Mouse (Mus musculus) CD4-positive, CD25-positive, alpha-beta regulatory T cell, adult 4 months (primary cell): ENCODE results near the gene Tada2b. TPM values are rescaled to one million over a fixed set of nuclear protein-coding genes. Genes with fewer than 3 reads are reported as not detected.

Experiments
- ATAC-seq: one replicate; pipeline ENCODE4 v1.8.0; 2017
- polyA plus RNA-seq, 2 experiments: library from polyadenylated mRNA; unstranded; fragments of 100-300 nt; shearing (Covaris generic); gene quantifications; one replicate each; pipeline ENCODE4 v1.2.1; 2017

The Tada2b gene
- polyA plus RNA-seq, 2 experiments from 2014 or later, result 3.0 to 3.9 TPM

DNA sequence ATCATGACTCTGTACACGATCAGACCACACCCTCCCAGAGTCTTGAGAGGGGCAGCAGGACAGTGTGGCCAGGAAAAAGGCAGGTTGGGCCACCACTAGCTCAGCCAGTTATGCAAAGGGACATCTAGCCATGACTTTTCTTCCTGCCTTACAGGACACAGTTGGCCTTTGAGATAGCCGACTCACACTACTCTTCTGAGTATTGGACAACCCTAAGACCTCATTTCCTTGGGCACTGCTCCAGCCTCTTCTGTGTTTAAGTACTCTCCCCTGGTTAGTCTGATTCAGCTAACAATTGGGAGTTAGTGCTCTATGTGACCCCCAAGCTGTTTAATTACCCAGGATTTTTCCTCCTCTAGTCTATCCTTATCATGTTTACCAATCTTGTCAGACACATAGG, 4.3 kb downstream of the Tada2b start:
- no peak for ATAC-seq

DNA sequence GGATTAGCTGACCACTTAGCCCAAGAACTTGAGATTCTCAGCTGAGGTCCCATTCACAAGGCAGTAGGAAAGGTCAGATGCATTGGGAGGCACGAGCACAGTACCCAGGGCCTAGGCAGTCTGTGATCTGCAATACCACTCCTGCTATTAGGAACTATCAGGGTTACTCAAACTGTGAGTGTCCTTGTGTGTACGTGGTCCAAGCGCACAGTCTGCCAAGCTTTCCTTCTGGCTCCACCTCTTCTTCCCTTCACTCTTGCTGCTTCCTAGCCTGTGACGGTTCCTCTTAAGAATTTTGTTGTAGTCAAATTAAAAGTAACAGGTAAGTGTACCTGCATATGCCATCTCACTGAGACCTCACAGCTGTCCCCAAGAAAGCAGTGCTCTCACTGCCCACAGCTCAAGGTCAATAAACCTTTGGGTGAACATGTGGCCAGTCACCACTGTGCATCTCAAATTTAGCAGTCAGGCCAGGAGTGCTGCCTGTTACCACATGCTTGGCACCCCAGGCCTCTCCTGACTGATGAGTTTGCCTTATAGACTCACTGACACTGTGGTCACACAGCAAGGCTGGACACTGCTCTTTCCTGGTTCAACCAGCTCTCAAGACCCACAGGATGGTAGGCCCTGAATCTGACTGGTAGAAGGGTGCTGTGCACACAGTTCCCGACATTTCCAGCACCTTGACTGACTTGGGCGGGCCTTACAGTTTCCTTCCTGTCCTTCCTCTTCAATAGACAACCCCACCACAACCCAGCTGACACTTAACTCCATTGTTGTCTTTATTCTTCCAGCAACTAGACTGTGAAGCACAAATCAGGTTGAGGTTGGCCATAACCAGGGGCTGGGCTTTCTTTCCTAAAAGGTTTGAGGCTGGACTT, 5.3 kb downstream of the Tada2b start:
- ATAC-seq, result no peak

DNA sequence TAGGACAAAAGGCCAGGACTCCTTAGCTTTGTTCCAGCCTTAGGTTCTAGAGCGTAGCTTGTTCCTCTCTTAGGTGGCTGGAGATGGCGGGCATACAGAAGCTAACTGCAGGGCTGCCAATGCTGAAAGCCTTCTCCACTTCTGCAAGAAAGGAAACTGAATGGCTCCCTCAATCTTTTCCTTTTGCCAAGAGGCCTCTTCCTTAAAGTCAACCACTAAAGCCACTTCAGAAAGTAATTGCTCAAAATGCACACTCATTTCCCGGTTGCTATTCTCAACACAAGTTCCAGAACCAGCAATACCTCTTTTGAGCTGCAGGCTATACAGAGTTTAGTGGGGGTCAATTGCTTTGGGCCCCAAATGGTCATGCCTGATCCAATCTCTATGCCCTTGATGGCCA, 6.6 kb downstream of the Tada2b start:
- ATAC-seq, result no peak

- peak; percentile 87 for ATAC-seq
Measured at GRCm38 (mm10) chr5:36474283-36474682, 9.8 kb downstream of the Tada2b start.

DNA sequence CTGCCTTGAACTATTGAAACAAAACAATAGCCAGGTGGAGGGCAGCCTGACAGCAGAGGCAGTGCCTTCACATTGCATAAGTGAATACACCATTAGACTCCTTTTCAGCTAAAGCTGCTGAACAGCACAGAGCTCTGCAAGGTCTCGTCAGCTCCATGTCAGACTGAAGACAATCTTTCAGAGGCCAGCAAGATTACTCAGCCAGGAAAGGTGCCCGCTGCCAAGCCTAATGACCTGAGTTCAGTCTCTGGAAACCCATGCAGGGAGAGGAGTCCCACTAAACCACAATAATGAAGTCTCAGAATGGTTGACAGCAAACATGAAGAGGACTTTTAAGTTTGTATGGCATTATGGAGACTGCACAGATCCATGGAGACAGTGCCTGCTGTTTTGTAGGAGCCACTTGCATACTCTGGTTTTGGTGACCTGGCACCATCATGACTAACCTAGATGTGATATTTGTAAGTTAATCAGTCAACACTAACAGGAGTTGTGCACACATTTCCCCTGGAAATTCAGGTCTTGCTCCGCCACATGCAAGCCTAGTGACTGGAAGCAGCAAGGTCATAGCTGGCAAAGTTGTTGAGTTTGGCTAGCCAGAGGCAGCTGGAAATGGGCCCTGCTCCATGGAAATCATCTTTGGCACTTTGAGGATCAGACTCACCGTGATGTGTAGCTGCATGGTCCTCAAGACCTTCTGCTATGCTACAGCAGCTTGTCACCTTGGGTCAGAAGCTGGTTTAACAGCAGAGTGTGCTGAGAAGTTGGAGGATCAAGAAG, 11.0 kb downstream of the Tada2b start:
- no peak for ATAC-seq

DNA sequence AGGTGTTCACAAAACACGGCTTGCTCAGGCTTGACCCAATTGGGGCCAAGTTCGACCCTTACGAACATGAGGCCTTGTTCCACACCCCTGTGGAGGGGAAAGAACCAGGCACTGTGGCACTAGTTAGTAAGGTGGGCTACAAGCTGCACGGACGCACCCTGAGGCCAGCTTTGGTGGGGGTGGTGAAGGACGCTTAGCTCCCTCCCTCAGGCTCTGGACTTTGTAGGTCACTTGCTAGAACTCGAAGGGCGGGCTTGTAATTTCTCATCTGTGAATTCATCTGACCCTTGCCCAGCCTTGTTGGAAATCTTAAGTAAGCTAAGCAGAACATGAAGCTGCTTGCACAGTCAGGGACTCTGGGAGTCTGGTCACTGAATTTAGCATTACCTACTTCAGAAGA, 12.9 kb downstream of the Tada2b start:
- ATAC-seq, result no peak

- ATAC-seq, result no peak
Measured at GRCm38 (mm10) chr5:36465889-36466288, 18.2 kb downstream of the Tada2b start.

DNA sequence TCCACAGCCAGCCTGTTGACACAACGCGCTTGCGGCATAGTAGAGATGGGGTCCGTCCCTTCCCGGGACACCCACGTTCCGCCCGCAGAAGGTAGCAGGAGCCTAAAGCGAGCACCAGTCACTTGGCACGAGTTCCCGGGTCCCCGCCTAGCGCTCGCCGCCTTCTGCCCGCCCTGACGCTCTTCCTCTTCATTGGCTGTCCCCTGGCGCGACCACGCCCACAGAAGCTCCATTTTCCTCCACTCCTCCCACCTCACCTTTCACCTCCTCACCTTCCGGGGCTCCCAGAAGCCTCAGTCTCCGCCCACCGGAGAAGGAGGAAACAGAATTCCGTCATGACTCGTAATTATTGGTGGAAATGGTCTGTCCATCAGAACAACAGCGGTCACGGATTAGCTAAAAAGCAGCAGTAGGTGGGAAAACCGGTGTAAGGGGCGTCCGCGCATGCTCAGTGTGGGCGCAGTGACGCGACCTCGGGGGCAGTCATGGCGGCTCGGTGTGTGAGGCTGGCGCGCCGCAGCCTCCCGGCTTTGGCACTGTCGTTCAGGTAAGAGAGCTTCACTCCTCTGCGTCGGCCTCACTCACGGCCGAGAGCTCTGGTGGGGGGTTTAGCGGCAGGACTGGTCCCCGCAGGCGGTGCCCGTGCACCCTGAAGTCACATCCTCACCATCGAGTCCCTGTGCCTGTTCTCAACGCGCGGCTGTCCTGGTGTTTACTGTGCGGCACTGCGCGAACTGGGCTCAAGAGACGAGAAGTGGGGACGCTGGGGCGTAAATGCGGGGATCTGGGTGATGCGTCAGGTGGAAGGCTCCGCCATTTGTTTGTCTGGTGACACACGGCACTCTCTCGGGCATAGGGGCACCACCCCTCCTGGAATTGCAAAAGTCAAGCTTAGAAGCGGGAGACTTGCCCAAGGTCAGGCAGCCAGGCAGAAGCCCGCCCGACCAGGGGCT, 19.1 kb downstream of the Tada2b start, which contains the start of gene Grpel1:
Gene Grpel1 (plus strand): TSS at position 290 of the 953 bp plus-strand sequence.
- peak; percentile 93 for ATAC-seq

- no peak for ATAC-seq
Measured at GRCm38 (mm10) chr5:36463391-36463790, 20.7 kb downstream of the Tada2b start.

GRCm38 (mm10) chr5:36462810-36463209, 21.3 kb downstream of the Tada2b start:
- ATAC-seq, result peak; percentile 18

- ATAC-seq, result no peak
Measured at GRCm38 (mm10) chr5:36461231-36461630, 22.9 kb downstream of the Tada2b start.

DNA sequence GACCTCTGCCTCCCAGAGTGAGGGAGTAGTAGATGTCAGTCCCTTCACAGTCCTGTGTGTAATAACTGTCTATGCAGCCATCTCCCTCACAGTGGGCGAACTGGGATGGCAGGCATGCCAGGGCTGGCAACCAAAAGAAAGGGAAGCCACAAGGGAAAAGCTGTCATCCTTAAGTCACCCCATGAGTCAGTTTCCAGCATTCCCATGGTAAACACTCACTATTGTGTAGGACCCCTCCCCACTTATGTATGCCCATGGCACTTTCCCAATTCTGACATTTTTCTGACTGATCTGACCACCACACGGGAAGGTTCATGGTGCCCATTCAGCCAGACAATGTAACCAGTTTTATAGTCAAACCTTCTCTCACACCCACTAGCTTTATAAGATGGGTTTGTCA, 23.4 kb downstream of the Tada2b start:
- ATAC-seq, result no peak

DNA sequence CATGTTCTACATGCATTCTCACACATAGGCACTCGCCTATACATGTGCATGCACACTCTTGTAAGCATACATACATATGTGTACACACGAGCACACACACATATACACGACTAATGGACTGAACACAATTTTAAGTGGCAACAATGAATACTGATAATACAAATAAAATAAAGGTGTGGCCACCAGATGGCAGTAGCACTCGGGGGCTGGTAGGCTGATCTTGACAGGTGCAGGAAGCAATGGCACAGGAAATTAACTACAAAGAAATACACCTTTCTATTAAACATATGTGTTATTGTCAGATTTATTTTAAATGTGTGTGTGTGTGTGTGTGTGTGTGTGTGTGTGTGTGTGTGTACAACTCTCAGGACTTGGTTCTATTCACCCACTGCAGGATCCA, 25.2 kb downstream of the Tada2b start:
- peak; percentile 53 for ATAC-seq

GRCm38 (mm10) chr5:36457706-36458105, 26.4 kb downstream of the Tada2b start:
- ATAC-seq, result no peak

GRCm38 (mm10) chr5:36452821-36453220, 31.3 kb downstream of the Tada2b start:
- no peak for ATAC-seq

GRCm38 (mm10) chr5:36451872-36452389, 32.2 kb downstream of the Tada2b start:
- no peak for ATAC-seq

- ATAC-seq, result no peak
Measured at GRCm38 (mm10) chr5:36451119-36451518, 33.0 kb downstream of the Tada2b start.

DNA sequence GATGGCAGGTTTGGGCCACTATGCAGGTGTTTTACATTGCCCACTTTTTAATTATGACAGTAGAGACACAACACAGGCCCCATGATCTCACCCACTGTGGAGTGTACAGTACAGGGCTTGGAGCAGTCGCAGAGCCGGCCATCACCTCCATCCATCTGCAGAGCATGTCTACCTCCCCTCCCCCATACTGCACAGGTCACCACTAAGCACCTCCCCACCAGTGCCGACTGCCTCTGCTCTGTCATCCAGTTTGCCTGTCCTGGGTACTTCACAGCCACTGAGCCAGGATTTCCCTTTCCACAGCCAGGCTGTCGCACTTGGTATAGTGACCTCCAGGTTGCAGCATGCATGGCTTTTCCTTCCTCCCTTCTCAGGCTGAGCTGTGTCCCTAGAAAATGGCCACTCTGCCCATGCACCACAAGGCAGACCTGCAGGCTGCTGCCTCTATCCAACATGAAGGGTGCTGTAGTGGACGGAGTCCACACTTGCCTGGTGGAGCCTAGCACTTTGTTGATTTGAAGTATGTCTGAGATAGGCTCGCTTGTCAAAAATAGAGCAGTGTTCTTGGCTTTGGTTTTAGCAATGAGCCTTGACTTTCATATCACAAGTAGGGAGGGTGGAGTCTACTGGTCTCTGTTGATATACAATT, 34.3 kb downstream of the Tada2b start:
- no peak for ATAC-seq

DNA sequence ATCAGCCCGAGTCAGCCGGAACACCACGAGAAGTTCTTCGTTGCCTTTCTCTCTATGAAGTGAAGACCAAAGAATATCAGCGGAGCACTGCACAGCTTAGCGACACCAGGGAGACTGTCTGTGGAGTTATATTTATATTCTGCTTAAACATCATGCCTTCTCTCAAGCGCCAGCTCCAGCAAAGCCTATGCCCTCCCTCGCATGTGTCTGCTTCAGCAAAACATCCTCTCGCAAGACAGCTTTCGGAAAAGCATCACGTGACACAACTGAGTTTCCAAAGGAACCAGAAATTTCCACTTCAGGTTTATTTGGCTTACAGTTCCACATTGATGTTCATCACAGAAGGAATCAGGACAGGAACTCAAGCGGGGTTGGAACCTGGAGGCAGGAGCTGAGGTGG, 36.2 kb downstream of the Tada2b start:
- ATAC-seq, result no peak

DNA sequence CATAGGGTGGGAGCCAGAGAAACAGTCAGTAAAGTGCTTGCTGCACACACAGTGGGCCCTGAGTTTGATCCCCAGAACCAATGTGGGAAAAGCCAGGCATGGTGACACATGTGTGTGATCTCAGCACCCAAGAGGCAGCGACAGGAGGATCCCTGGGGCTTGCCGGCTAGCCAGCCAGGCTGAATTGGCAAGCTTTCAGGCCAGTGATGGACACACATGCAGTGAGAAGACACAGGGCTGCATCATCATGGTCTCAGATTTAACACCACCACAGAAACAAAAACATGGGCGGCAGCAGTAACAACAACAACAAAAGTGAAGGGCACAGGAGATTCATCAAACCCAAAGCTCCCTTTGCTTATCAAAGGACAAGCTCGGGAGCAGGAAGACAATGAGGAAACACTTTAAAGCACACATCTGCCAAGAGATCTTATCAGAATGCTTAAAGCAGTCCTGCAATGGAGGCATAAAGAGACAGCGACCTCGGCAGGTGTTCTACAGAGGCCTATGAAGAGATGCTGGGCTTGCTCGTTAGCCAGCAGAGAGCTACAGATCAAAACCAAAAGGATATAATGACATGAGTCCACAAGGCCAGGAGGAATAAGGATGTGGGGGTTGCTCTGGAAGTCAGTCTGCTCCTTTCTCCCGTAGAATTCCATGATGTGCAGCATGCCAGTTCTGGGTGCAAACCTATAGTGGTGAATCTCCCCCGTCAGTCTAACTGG, 37.8 kb downstream of the Tada2b start:
- no peak for ATAC-seq

DNA sequence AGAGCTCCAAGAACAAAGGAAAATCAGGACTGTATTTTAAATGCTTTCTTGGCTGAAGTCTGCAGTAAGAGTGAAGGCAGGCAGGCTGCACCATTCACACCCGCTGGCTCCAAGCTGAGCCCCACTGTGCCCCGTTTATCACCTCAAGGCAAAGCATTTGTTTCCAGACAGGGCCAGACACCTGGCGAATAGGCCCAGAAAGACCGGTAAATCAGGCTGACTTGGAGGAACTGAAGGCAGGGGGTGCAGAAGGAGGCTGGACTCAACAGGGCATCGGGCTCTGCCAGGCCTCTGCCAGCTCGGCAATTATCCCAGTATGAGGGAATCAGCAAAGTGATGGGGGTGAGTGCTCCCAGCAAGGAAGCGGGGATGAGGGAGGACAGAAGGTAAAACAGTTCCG, 39.1 kb downstream of the Tada2b start:
- ATAC-seq, result no peak
